Mouse (Mus musculus): ENCODE measurements around the gene Net1. TPM values are rescaled to one million over a fixed set of nuclear protein-coding genes. Genes with fewer than 3 reads are reported as not detected.
"Not testable (repeated sequence)": the region's sequence is repeated elsewhere in the genome, so short reads cannot be mapped to it uniquely, and the experiment has no call there.

Gene Net1
- polyA plus RNA-seq, 1 experiment, result 66.1 TPM

GRCm38 (mm10) chr13:3867158-3867557 lies 50.9 kb downstream of the Net1 start:
- TF ChIP-seq CTCF (IDR thresholded peaks at IDR 0.05; ENCODE audit: borderline replicate concordance, insufficient read depth, low read length) (no peak), POLR2A (IDR thresholded peaks at IDR 0.05; ENCODE audit: low read depth, low read length) (no peak)
- H3K4me3 ChIP-seq (ENCODE audit: insufficient read depth, low read length), result no peak overlapping the region
- H3K4me1 ChIP-seq (ENCODE audit: control insufficient read depth, insufficient read depth, low read length), result no peaks in the 10 kb centered on the region
- no peak overlapping the region for H3K27ac ChIP-seq (ENCODE audit: insufficient read depth, low read length)

GRCm38 (mm10) chr13:3866355-3867052 lies 51.5 kb downstream of the Net1 start:
- Histone ChIP-seq H3K4me3 (ENCODE audit: insufficient read depth, low read length) (no peak overlapping the region), H3K27ac (ENCODE audit: insufficient read depth, low read length) (no peak overlapping the region), H3K4me1 (ENCODE audit: control insufficient read depth, insufficient read depth, low read length) (no peaks in the 10 kb centered on the region)
- TF ChIP-seq CTCF (IDR thresholded peaks at IDR 0.05; ENCODE audit: borderline replicate concordance, insufficient read depth, low read length), result no peak

GRCm38 (mm10) chr13:3865648-3866354 lies 52.2 kb downstream of the Net1 start:
- H3K4me1 ChIP-seq (ENCODE audit: control insufficient read depth, insufficient read depth, low read length), result no peaks in the 10 kb centered on the region
- H3K4me3 ChIP-seq (ENCODE audit: insufficient read depth, low read length), result no peak overlapping the region
- TF ChIP-seq CTCF (IDR thresholded peaks at IDR 0.05; ENCODE audit: borderline replicate concordance, insufficient read depth, low read length), result no peak
- no peak for TF ChIP-seq POLR2A (IDR thresholded peaks at IDR 0.05; ENCODE audit: low read depth, low read length)
- no peak overlapping the region for H3K27ac ChIP-seq (ENCODE audit: insufficient read depth, low read length)

GRCm38 (mm10) chr13:3862922-3863580 lies 55.0 kb downstream of the Net1 start:
- no peak overlapping the region for H3K27ac ChIP-seq (ENCODE audit: insufficient read depth, low read length)
- no peak for TF ChIP-seq POLR2A (IDR thresholded peaks at IDR 0.05; ENCODE audit: low read depth, low read length)
- H3K4me3 ChIP-seq (ENCODE audit: insufficient read depth, low read length), result no peak overlapping the region
- no peaks in the 10 kb centered on the region for H3K4me1 ChIP-seq (ENCODE audit: control insufficient read depth, insufficient read depth, low read length)

GRCm38 (mm10) chr13:3862325-3862724 lies 55.7 kb downstream of the Net1 start:
- Histone ChIP-seq H3K27ac (ENCODE audit: insufficient read depth, low read length) (no peak overlapping the region), H3K4me3 (ENCODE audit: insufficient read depth, low read length) (no peak overlapping the region), H3K4me1 (ENCODE audit: control insufficient read depth, insufficient read depth, low read length) (no peaks in the 10 kb centered on the region)
- TF ChIP-seq POLR2A (IDR thresholded peaks at IDR 0.05; ENCODE audit: low read depth, low read length), result no peak
- TF ChIP-seq CTCF (IDR thresholded peaks at IDR 0.05; ENCODE audit: borderline replicate concordance, insufficient read depth, low read length), result no peak

GRCm38 (mm10) chr13:3861251-3861650 lies 56.8 kb downstream of the Net1 start:
- no peak overlapping the region for H3K27ac ChIP-seq (ENCODE audit: insufficient read depth, low read length)
- no peak overlapping the region for H3K4me3 ChIP-seq (ENCODE audit: insufficient read depth, low read length)
- no peaks in the 10 kb centered on the region for H3K4me1 ChIP-seq (ENCODE audit: control insufficient read depth, insufficient read depth, low read length)
- TF ChIP-seq CTCF (IDR thresholded peaks at IDR 0.05; ENCODE audit: borderline replicate concordance, insufficient read depth, low read length) (no peak), POLR2A (IDR thresholded peaks at IDR 0.05; ENCODE audit: low read depth, low read length) (no peak)

- no peak for TF ChIP-seq POLR2A (IDR thresholded peaks at IDR 0.05; ENCODE audit: low read depth, low read length)
- no peak for TF ChIP-seq CTCF (IDR thresholded peaks at IDR 0.05; ENCODE audit: borderline replicate concordance, insufficient read depth, low read length)
- Histone ChIP-seq H3K27ac (ENCODE audit: insufficient read depth, low read length) (no peak overlapping the region), H3K4me3 (ENCODE audit: insufficient read depth, low read length) (no peak overlapping the region), H3K4me1 (ENCODE audit: control insufficient read depth, insufficient read depth, low read length) (no peaks in the 10 kb centered on the region)
Measured at GRCm38 (mm10) chr13:3856252-3856651, 61.8 kb downstream of the Net1 start.

- Histone ChIP-seq H3K4me1 (ENCODE audit: control insufficient read depth, insufficient read depth, low read length) (no peaks in the 10 kb centered on the region), H3K4me3 (ENCODE audit: insufficient read depth, low read length) (no peak overlapping the region), H3K27ac (ENCODE audit: insufficient read depth, low read length) (no peak overlapping the region)
- no peak for TF ChIP-seq POLR2A (IDR thresholded peaks at IDR 0.05; ENCODE audit: low read depth, low read length)
- TF ChIP-seq CTCF (IDR thresholded peaks at IDR 0.05; ENCODE audit: borderline replicate concordance, insufficient read depth, low read length), result no peak
Measured at GRCm38 (mm10) chr13:3854856-3855255, 63.2 kb downstream of the Net1 start.

- not testable (repeated sequence) for H3K27ac ChIP-seq (ENCODE audit: insufficient read depth, low read length); H3K4me1 ChIP-seq (ENCODE audit: control insufficient read depth, insufficient read depth, low read length); H3K4me3 ChIP-seq (ENCODE audit: insufficient read depth, low read length)
Measured at GRCm38 (mm10) chr13:3853648-3854333, 64.2 kb downstream of the Net1 start, which contains the start of gene Calm5. Calm5 (plus strand) TSS chr13:3854173.

- TF ChIP-seq POLR2A (IDR thresholded peaks at IDR 0.05; ENCODE audit: low read depth, low read length), result no peak
- TF ChIP-seq CTCF (IDR thresholded peaks at IDR 0.05; ENCODE audit: borderline replicate concordance, insufficient read depth, low read length), result no peak
- no peak overlapping the region for H3K4me3 ChIP-seq (ENCODE audit: insufficient read depth, low read length)
Measured at GRCm38 (mm10) chr13:3850330-3850729, 67.7 kb downstream of the Net1 start.

GRCm38 (mm10) chr13:3840662-3841061 lies 77.4 kb downstream of the Net1 start:
- not testable (repeated sequence) for H3K4me1 ChIP-seq (ENCODE audit: control insufficient read depth, insufficient read depth, low read length); H3K4me3 ChIP-seq (ENCODE audit: insufficient read depth, low read length); H3K27ac ChIP-seq (ENCODE audit: insufficient read depth, low read length)

More at GRCm38 (mm10) chr13:3850330-3850729, 67.7 kb downstream of the Net1 start:
- Histone ChIP-seq H3K4me1 (ENCODE audit: control insufficient read depth, insufficient read depth, low read length) (no peaks in the 10 kb centered on the region), H3K27ac (ENCODE audit: insufficient read depth, low read length) (no peak overlapping the region)

GRCm38 (mm10) chr13:3837312-3837807 lies 80.7 kb downstream of the Net1 start, which contains the start of gene Calm4:
Calm4 (plus strand) TSS chr13:3837757.
- H3K27ac ChIP-seq (ENCODE audit: insufficient read depth, low read length), result not testable (repeated sequence)

GRCm38 (mm10) chr13:3833644-3834043 lies 84.4 kb downstream of the Net1 start:
- not testable (repeated sequence) for H3K27ac ChIP-seq (ENCODE audit: insufficient read depth, low read length); H3K4me1 ChIP-seq (ENCODE audit: control insufficient read depth, insufficient read depth, low read length); H3K4me3 ChIP-seq (ENCODE audit: insufficient read depth, low read length)

More at GRCm38 (mm10) chr13:3837312-3837807, 80.7 kb downstream of the Net1 start, which contains the start of gene Calm4:
- not testable (repeated sequence) for H3K4me3 ChIP-seq (ENCODE audit: insufficient read depth, low read length); H3K4me1 ChIP-seq (ENCODE audit: control insufficient read depth, insufficient read depth, low read length)

All from embryonic fibroblast, embryonic 13.5 days (primary cell).